Mouse (Mus musculus) forebrain, embryonic 11.5 days (tissue): Measurements from ENCODE around the gene Krtap26-1. TPM values are rescaled to one million over a fixed set of nuclear protein-coding genes. Genes with fewer than 3 reads are reported as not detected.

ENCODE experiments used
- ATAC-seq: fragments of 200-750 bp; cut with Nextera tagmentation; replicated peaks from 2 replicates; pipeline ENCODE4 v1.8.0; 2017; ENCODE audit warnings: moderate TSS enrichment; ENCODE audit not compliant: low FRiP score
- DNase-seq: peaks from one replicate; pipeline ENCODE4 v3.0.0-alpha.2; 2017; ENCODE audit warnings: low spot score
- H3K27ac ChIP-seq: fragments of 300-500 bp; sonication (generic); 2 replicates; pipeline ENCODE4 v1.5.1; 2014; ENCODE audit warnings: low read depth, low read length
- H3K27me3 ChIP-seq: fragments of 300-500 bp; sonication (generic); 2 replicates; pipeline ENCODE4 v1.6.1; 2014; ENCODE audit warnings: mild to moderate bottlenecking, low read length, mixed read lengths; ENCODE audit not compliant: control insufficient read depth, insufficient read depth
- H3K36me3 ChIP-seq: fragments of 300-500 bp; sonication (generic); 2 replicates; pipeline ENCODE4 v1.6.1; 2014; ENCODE audit warnings: mild to moderate bottlenecking, low read length, moderate library complexity, mixed read lengths; ENCODE audit not compliant: control insufficient read depth, insufficient read depth
- H3K4me1 ChIP-seq: fragments of 300-500 bp; sonication (generic); replicated peaks from 2 replicates; pipeline ENCODE4 v1.6.1; 2014; ENCODE audit warnings: low read length, mixed read lengths; ENCODE audit not compliant: control insufficient read depth, insufficient read depth
- H3K4me2 ChIP-seq: fragments of 300-500 bp; sonication (generic); 2 replicates; pipeline ENCODE4 v1.6.1; 2014; ENCODE audit warnings: low read depth, mild to moderate bottlenecking, low read length, moderate library complexity, mixed read lengths; ENCODE audit not compliant: severe bottlenecking
- H3K4me3 ChIP-seq: fragments of 300-500 bp; sonication (generic); 2 replicates; pipeline ENCODE4 v1.5.1; 2014; ENCODE audit warnings: low read depth, low read length
- H3K9ac ChIP-seq: fragments of 300-500 bp; sonication (generic); 2 replicates; pipeline ENCODE4 v1.6.1; 2014; ENCODE audit warnings: low read length
- H3K9me3 ChIP-seq: fragments of 300-500 bp; sonication (generic); 2 replicates; pipeline ENCODE4 v1.6.1; 2016; ENCODE audit warnings: low read length, mixed read lengths; ENCODE audit not compliant: control insufficient read depth
- WGBS: fragments of 180-500 bp; shearing (Covaris S2); extraction: QIAGEN DNeasy Blood & Tissue Kit; methylation state at CpG from one replicate; pipeline ENCODE4 v1.1.7; 2014; 5-methylcytosine and 5-hydroxymethylcytosine counted together
- polyA plus RNA-seq: library from polyadenylated mRNA; unstranded; fragments of >200 nt; fragmentation: Nextera tagmentation; extraction: Ambion mirVana; gene quantifications from 2 replicates; pipeline ENCODE4 v1.2.1, GENCODE M21; 2014

Krtap26-1 gene
- polyA plus RNA-seq, 1 experiment from 2014 or later = not detected

- ATAC-seq (no peak), DNase-seq (no peak)
- no peaks in the 10 kb centered on the region for H3K36me3 ChIP-seq
- H3K4me3 ChIP-seq = no peak overlapping the region
- no peaks in the 10 kb centered on the region for H3K27me3 ChIP-seq
- H3K27ac ChIP-seq = no peak overlapping the region
- WGBS = 65% methylated on average over 16 of the region's 16 CpGs
- no peaks in the 10 kb centered on the region for H3K9me3 ChIP-seq
- H3K9ac ChIP-seq = no peak overlapping the region
- H3K4me2 ChIP-seq = no peak overlapping the region
- no peaks in the 10 kb centered on the region for H3K4me1 ChIP-seq
These were observed 47.9 kb downstream of the Krtap26-1 start for GRCm38 (mm10) chr16:88599504-88600237.

Other genes starting within 250 kb of the Krtap26-1 start
- gene Cldn17, start 140.8 kb downstream of the Krtap26-1 start, polyA plus RNA-seq = not detected in 2 replicates
- gene Cldn8, start 84.6 kb downstream of the Krtap26-1 start, polyA plus RNA-seq = 1.3 and 1.5 TPM in 2 replicates
- not detected in 2 replicates for gene Krtap24-1, start 35.5 kb downstream of the Krtap26-1 start, polyA plus RNA-seq
- gene 2310079G19Rik, start 20.1 kb downstream of the Krtap26-1 start, polyA plus RNA-seq = not detected in 2 replicates
- gene Krtap27-1, start 23.9 kb upstream of the Krtap26-1 start, polyA plus RNA-seq = not detected in 2 replicates
- gene 2310061N02Rik, start 60.2 kb upstream of the Krtap26-1 start, polyA plus RNA-seq = not detected in 2 replicates
- not detected in 2 replicates for gene Krtap13-1, start 81.1 kb upstream of the Krtap26-1 start, polyA plus RNA-seq
- not detected in 2 replicates for gene Krtap13, start 103.8 kb upstream of the Krtap26-1 start, polyA plus RNA-seq
- gene 2310034C09Rik, start 111.1 kb upstream of the Krtap26-1 start, polyA plus RNA-seq = not detected in 2 replicates
- gene 2310057N15Rik, start 126.4 kb upstream of the Krtap26-1 start, polyA plus RNA-seq = not detected in 2 replicates
- gene Gm5965, start 130.1 kb upstream of the Krtap26-1 start, polyA plus RNA-seq = not detected in 2 replicates
- not detected in 2 replicates for gene Gm20741, start 164.4 kb upstream of the Krtap26-1 start, polyA plus RNA-seq
- gene Krtap15, start 172.4 kb upstream of the Krtap26-1 start, polyA plus RNA-seq = not detected in 2 replicates
- not detected in 2 replicates for gene Krtap14, start 178.3 kb upstream of the Krtap26-1 start, polyA plus RNA-seq
- not detected in 2 replicates for gene Krtap19-1, start 221.6 kb upstream of the Krtap26-1 start, polyA plus RNA-seq
- gene Krtap19-2, start 226.5 kb upstream of the Krtap26-1 start, polyA plus RNA-seq = not detected in 2 replicates
- not detected in 2 replicates for gene Krtap19-3, start 230.2 kb upstream of the Krtap26-1 start, polyA plus RNA-seq
- gene Krtap19-4, start 237.3 kb upstream of the Krtap26-1 start, polyA plus RNA-seq = not detected in 2 replicates
- gene Krtap19-5, start 248.7 kb upstream of the Krtap26-1 start, polyA plus RNA-seq = not detected in 2 replicates